Mouse (Mus musculus) limb, embryonic 11.5 days (tissue): ENCODE measurements around the gene Hist2h2aa2. TPM values are rescaled to one million over a fixed set of nuclear protein-coding genes. Genes with fewer than 3 reads are reported as not detected.
"Not testable (repeated sequence)": the region's sequence is repeated elsewhere in the genome, so short reads cannot be mapped to it uniquely, and the experiment has no call there.

Experiments
- ATAC-seq: fragments of 200-750 bp; cut with Nextera tagmentation; 2 replicates; pipeline ENCODE4 v1.8.0; 2017; ENCODE audit warnings: low read depth; ENCODE audit not compliant: insufficient number of reproducible peaks, low FRiP score, low TSS enrichment
- DNase-seq: peaks from one replicate; pipeline ENCODE4 v3.0.0-alpha.2; 2015; ENCODE audit warnings: low spot score
- H3K27ac ChIP-seq: fragments of 300-500 bp; sonication (generic); replicated peaks from 2 replicates; pipeline ENCODE4 v1.5.1; 2014; ENCODE audit warnings: low read depth, mild to moderate bottlenecking, low read length
- H3K27me3 ChIP-seq: fragments of 300-500 bp; sonication (generic); 2 replicates; pipeline ENCODE4 v1.6.1; 2014; ENCODE audit warnings: mild to moderate bottlenecking, low read length, mixed read lengths; ENCODE audit not compliant: control insufficient read depth, insufficient read depth
- H3K36me3 ChIP-seq: fragments of 300-500 bp; sonication (generic); 2 replicates; pipeline ENCODE4 v1.6.1; 2014; ENCODE audit warnings: mild to moderate bottlenecking, low read length, moderate library complexity, mixed read lengths; ENCODE audit not compliant: control insufficient read depth, insufficient read depth
- H3K4me1 ChIP-seq: fragments of 300-500 bp; sonication (generic); 2 replicates; pipeline ENCODE4 v1.6.1; 2014; ENCODE audit warnings: low read length, mixed read lengths; ENCODE audit not compliant: control insufficient read depth, insufficient read depth
- H3K4me2 ChIP-seq: fragments of 300-500 bp; sonication (generic); 2 replicates; pipeline ENCODE4 v1.6.1; 2014; ENCODE audit warnings: low read depth, mild to moderate bottlenecking, moderate library complexity; ENCODE audit not compliant: severe bottlenecking
- H3K4me3 ChIP-seq: fragments of 300-500 bp; sonication (generic); 2 replicates; pipeline ENCODE4 v1.5.1; 2014; ENCODE audit warnings: low read depth, low read length
- H3K9ac ChIP-seq: fragments of 300-500 bp; sonication (generic); 2 replicates; pipeline ENCODE4 v1.6.1; 2014; ENCODE audit warnings: mild to moderate bottlenecking, low read length
- H3K9me3 ChIP-seq: fragments of 300-500 bp; sonication (generic); 2 replicates; pipeline ENCODE4 v1.6.1; 2016; ENCODE audit warnings: low read length; ENCODE audit not compliant: control insufficient read depth
- WGBS: fragments of 180-500 bp; shearing (Covaris S2); extraction: QIAGEN DNeasy Blood & Tissue Kit; methylation state at CpG from one replicate; pipeline ENCODE4 v1.1.7; 2014; 5-methylcytosine and 5-hydroxymethylcytosine counted together
- polyA plus RNA-seq: library from polyadenylated mRNA; unstranded; fragments of >200 nt; fragmentation: Nextera tagmentation; extraction: Ambion mirVana; gene quantifications from 2 replicates; pipeline ENCODE4 v1.2.1, GENCODE M21; 2014

Gene Hist2h2aa2
- polyA plus RNA-seq, 1 experiment from 2014 or later = 40.7 TPM

- no peak overlapping the region for H3K27ac ChIP-seq
- 17% methylated on average over 3 of the region's 3 CpGs for WGBS
- no peaks in the 10 kb centered on the region for H3K9me3 ChIP-seq
- DNase-seq (peak; percentile 55), ATAC-seq (no peak)
- no peak overlapping the region for H3K9ac ChIP-seq
- H3K4me3 ChIP-seq = no peak overlapping the region
- peaks cover 16% of the 10 kb centered on the region for H3K4me1 ChIP-seq
- no peak overlapping the region for H3K4me2 ChIP-seq
- no peaks in the 10 kb centered on the region for H3K27me3 ChIP-seq
- no peaks in the 10 kb centered on the region for H3K36me3 ChIP-seq
These were observed 10.8 kb upstream of the Hist2h2aa2 start for GRCm38 (mm10) chr3:96250890-96251289.

- no peaks in the 10 kb centered on the region for H3K9me3 ChIP-seq
- peak overlapping the region; percentile 18; the same call in 1 of the 2 replicates for H3K9ac ChIP-seq
- peaks cover 18% of the 10 kb centered on the region for H3K4me1 ChIP-seq
- H3K36me3 ChIP-seq = no peaks in the 10 kb centered on the region
- H3K4me2 ChIP-seq = peak overlapping the region; percentile 40; the same call in 1 of the 2 replicates
- 42% methylated on average over 4 of the region's 4 CpGs for WGBS
- DNase-seq = no peak
- peak overlapping the region; percentile 10; the same call in 1 of the 2 replicates for H3K27ac ChIP-seq
- H3K27me3 ChIP-seq = no peaks in the 10 kb centered on the region
- H3K4me3 ChIP-seq = 0 out of 2 replicates have a peak overlapping the region, but pooled peaks have one; percentile 0
- ATAC-seq = no peak
These were observed 8.9 kb upstream of the Hist2h2aa2 start for GRCm38 (mm10) chr3:96249034-96249345.

- H3K9me3 ChIP-seq = no peaks in the 10 kb centered on the region
- no peak for ATAC-seq
- WGBS = 41% methylated on average over 6 of the region's 6 CpGs
- peak overlapping the region; percentile 45 for H3K4me3 ChIP-seq
- H3K4me1 ChIP-seq = peaks cover 25% of the 10 kb centered on the region
- no peak for DNase-seq
- peak overlapping the region; percentile 10; the same call in 1 of the 2 replicates for H3K27ac ChIP-seq
- peak overlapping the region; percentile 18; the same call in 1 of the 2 replicates for H3K9ac ChIP-seq
- no peaks in the 10 kb centered on the region for H3K27me3 ChIP-seq
- H3K36me3 ChIP-seq = no peaks in the 10 kb centered on the region
- H3K4me2 ChIP-seq = peak overlapping the region; percentile 40; the same call in 1 of the 2 replicates
These were observed 8.3 kb upstream of the Hist2h2aa2 start for GRCm38 (mm10) chr3:96248141-96249033.

- Histone ChIP-seq H3K9ac (peak overlapping the region; percentile 79), H3K27ac (peak overlapping the region; percentile 75), H3K9me3 (no peaks in the 10 kb centered on the region), H3K27me3 (no peaks in the 10 kb centered on the region), H3K4me2 (peak overlapping the region; percentile 40), H3K36me3 (no peaks in the 10 kb centered on the region), H3K4me1 (peaks cover 29% of the 10 kb centered on the region), H3K4me3 (peak overlapping the region; percentile 45)
- DNase-seq = peak; percentile 56
- 2% methylated on average over 11 of the region's 11 CpGs for WGBS
- no peak for ATAC-seq
These were observed 7.5 kb upstream of the Hist2h2aa2 start for GRCm38 (mm10) chr3:96247356-96248140.

- WGBS = no CpG with 5 or more reads among the region's 47 CpGs
- not testable (repeated sequence) for H3K27me3 ChIP-seq, DNase-seq, H3K36me3 ChIP-seq, H3K9me3 ChIP-seq
- Histone ChIP-seq H3K9ac (peak within 1 kb of the TSS; percentile 79), H3K4me2 (peak within 1 kb of the TSS; percentile 40), H3K4me1 (peaks cover 29% of the 10 kb centered on the region), H3K27ac (peak within 1 kb of the TSS; percentile 75), H3K4me3 (peak within 1 kb of the TSS; percentile 45)
- peak; percentile 92 for ATAC-seq
These were observed 6.4 kb upstream of the Hist2h2aa2 start, which contains the start of gene Hist2h3c1 for GRCm38 (mm10) chr3:96246427-96246856. Hist2h3c1 (plus strand) TSS chr3:96246685.

- peak overlapping the region; percentile 56; the same call in 1 of the 2 replicates for H3K27ac ChIP-seq
- DNase-seq, H3K9ac ChIP-seq, ATAC-seq, H3K9me3 ChIP-seq, H3K4me2 ChIP-seq, H3K27me3 ChIP-seq, H3K36me3 ChIP-seq: not testable (repeated sequence)
- 0 out of 2 replicates have a peak overlapping the region, but pooled peaks have one; percentile 14 for H3K4me3 ChIP-seq
- 5% methylated on average over 10 of the region's 21 CpGs for WGBS
- peaks cover 29% of the 10 kb centered on the region for H3K4me1 ChIP-seq
These were observed 5.9 kb upstream of the Hist2h2aa2 start for GRCm38 (mm10) chr3:96246018-96246417.

- not testable (repeated sequence) for H3K36me3 ChIP-seq, H3K9me3 ChIP-seq, H3K27me3 ChIP-seq
- DNase-seq (peak; percentile 83), ATAC-seq (peak; percentile 89)
- under 1% methylated on average over 30 of the region's 88 CpGs for WGBS
- peak within 1 kb of the TSS; percentile 33 for H3K4me3 ChIP-seq
- peak within 1 kb of the TSS; percentile 68 for H3K4me2 ChIP-seq
- peak within 1 kb of the TSS; percentile 83 for H3K9ac ChIP-seq
- H3K27ac ChIP-seq = peak within 1 kb of the TSS; percentile 98
- H3K4me1 ChIP-seq = peaks cover 23% of the 10 kb centered on the region
These were observed 5.2 kb upstream of the Hist2h2aa2 start, which contains the start of gene Hist2h2aa1 for GRCm38 (mm10) chr3:96245003-96245886. Hist2h2aa1 (plus strand) TSS chr3:96245497.
